Mouse (Mus musculus): ENCODE data around the gene Zbtb14.

The Zbtb14 gene

GRCm38 (mm10) chr17:69439571-69440480, 57.0 kb downstream of the Zbtb14 start:
- in situ Hi-C loops (cut with MboI, MseI), result no loop called here

All from T-helper 1 cell (primary cell).